Mouse (Mus musculus): ENCODE results near the gene Asap2. TPM values are rescaled to one million over a fixed set of nuclear protein-coding genes. Genes with fewer than 3 reads are reported as not detected.
A peak's percentile ranks its signal among the peaks of the same experiment; 100 is the strongest.

Gene Asap2
- total and polyA plus RNA-seq, 2 experiments from 2014 or later: 14.9 to 27.8 TPM

DNA sequence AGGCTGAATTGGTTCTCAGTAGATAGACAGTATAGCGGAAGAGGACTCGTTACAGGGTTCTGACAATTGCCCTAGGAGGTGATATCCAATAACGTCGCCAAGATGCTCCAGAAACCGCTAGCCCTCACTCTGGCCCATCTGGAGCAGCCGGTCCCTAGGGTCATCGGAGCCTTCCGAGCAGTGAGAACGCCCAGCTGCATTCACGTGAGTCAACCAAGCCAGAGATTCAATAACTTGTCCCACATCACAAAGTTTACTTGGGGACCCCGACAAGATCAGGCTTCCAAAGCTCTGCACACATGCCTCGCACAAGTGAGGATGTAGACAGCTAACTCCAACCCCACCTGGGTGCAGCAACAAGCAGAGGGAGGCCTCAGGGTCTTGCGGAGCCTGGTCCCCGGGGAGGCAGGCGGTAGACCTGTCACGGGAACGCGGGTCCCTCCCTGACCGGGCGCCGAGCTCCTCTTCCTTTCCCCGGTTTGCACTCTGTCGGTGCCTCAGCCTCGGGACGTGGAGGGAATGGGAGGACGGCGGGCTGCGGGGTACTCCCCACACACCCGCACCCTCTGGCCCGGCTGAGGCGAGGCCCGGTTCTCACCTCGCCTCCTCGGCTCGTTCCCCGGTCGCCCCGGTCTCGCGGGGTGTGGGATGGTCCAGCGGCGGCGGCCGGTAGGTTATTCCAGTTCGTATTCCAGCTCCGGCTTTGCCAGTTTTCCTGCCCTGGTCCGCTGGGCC, 295.4 kb downstream of the Asap2 start:
- peak overlapping the region; percentile 76 for H3K4me3 ChIP-seq (ENCODE audit: low read depth, low read length)
- peak overlapping the region; percentile 80 for H3K9ac ChIP-seq
- WGBS: 1% methylated on average over 46 of the region's 47 CpGs
- TF ChIP-seq CTCF (IDR thresholded peaks at IDR 0.05; ENCODE audit: low read depth): no peak
- DNase-seq (no peak), ATAC-seq (peak; percentile 83)
- H3K9me3 ChIP-seq (ENCODE audit: low read length): no peaks in the 10 kb centered on the region
- peak overlapping the region; percentile 67 for H3K4me2 ChIP-seq (ENCODE audit: low read depth)
- peak overlapping the region; percentile 93 for H3K27ac ChIP-seq (ENCODE audit: low read depth, low read length)
- H3K27me3 ChIP-seq (ENCODE audit: insufficient read depth, low read length): no peaks in the 10 kb centered on the region
- 0 out of 2 replicates have a peak, but pooled peaks cover 7% of the 10 kb centered on the region for H3K4me1 ChIP-seq (ENCODE audit: insufficient read depth)
- peaks cover 9% of the 10 kb centered on the region; the same call in 1 of the 2 replicates for H3K36me3 ChIP-seq (ENCODE audit: insufficient read depth)

DNA sequence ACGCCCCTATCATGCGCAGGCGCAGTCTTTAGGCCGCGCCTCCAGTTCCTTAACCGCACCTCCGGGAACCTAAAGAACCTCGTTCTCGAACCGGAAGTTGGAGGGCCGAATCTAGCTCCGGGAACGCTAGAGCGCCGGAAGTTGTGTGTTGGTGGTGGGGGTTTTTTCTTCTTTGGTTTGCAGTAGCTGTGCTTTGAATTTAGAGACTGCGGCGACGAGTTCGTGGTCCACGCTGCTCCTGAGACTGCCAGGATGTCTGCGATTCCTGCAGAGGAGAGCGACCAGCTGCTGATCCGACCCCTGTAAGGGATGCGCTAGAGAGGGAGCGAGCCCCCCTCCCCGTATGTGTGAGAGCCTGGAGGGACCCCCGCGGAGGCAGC, 296.0 kb downstream of the Asap2 start, which contains the start of gene Itgb1bp1:
Gene Itgb1bp1 (minus strand): TSS at position 42 of the 380 bp plus-strand sequence.
- Histone ChIP-seq H3K4me1 (ENCODE audit: insufficient read depth) (0 out of 2 replicates have a peak, but pooled peaks cover 7% of the 10 kb centered on the region), H3K27ac (ENCODE audit: low read depth, low read length) (peak within 1 kb of the TSS; percentile 93), H3K9ac (peak within 1 kb of the TSS; percentile 80), H3K27me3 (ENCODE audit: insufficient read depth, low read length) (no peaks in the 10 kb centered on the region), H3K9me3 (ENCODE audit: low read length) (no peaks in the 10 kb centered on the region), H3K4me3 (ENCODE audit: low read depth, low read length) (peak within 1 kb of the TSS; percentile 76), H3K4me2 (ENCODE audit: low read depth) (peak within 1 kb of the TSS; percentile 67), H3K36me3 (ENCODE audit: insufficient read depth) (peaks cover 12% of the 10 kb centered on the region)
- WGBS: under 1% methylated on average over 28 of the region's 28 CpGs
- ATAC-seq: peak; percentile 98
- DNase-seq: peak; percentile 99
- no peak for TF ChIP-seq CTCF (IDR thresholded peaks at IDR 0.05; ENCODE audit: low read depth)

DNA sequence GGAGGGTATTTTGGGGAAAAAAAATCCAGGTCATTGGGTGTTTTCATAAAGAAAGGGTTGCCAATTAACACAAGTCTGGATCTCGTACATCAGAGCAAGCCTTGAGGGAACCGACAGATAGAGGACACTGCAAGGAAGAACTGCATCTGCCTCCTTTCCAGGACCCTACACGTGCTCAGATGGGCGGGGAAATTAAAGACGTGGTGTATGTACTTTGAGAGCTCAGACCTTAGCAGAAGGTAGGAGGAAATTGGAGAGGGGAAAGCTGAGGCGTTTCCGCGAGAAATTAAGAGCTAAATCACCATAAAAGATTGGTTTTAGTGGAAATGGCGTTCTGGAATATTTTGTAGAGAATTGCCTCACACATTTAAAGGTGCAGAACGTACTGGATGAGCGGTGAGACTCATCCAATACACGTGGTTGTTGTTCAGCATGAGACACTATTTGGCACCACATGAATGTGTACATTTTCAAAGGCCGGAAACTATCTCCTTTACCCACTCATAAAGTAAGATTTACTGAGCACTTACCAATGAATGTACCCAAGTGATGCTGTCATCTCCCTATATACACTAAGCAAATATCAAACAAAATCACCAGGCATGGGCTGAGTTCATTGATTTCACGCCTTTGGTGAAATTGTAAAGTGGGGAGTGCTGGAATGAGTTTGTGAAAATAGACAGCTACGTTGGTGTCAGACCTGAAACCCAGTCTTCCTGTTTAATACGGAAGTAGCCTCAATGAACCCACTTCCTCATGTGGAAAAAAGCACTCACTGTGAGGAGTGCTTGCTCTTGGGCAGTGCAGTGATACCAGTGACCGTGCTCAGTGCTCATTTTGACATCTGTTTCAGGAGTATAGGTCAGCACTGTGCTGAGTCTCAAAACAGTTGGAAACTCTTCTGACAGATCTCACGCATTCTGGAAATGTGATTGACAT, 296.7 kb downstream of the Asap2 start:
- ATAC-seq (peak; percentile 34), DNase-seq (peak; percentile 48)
- H3K4me1 ChIP-seq (ENCODE audit: insufficient read depth): 0 out of 2 replicates have a peak, but pooled peaks cover 7% of the 10 kb centered on the region
- no peaks in the 10 kb centered on the region for H3K27me3 ChIP-seq (ENCODE audit: insufficient read depth, low read length)
- WGBS: 35% methylated on average over 18 of the region's 18 CpGs
- H3K36me3 ChIP-seq (ENCODE audit: insufficient read depth): peaks cover 18% of the 10 kb centered on the region
- TF ChIP-seq CTCF (IDR thresholded peaks at IDR 0.05; ENCODE audit: low read depth): 0 out of 2 replicates have a peak, but pooled peaks have one; percentile 1
- peak overlapping the region; percentile 60 for H3K4me2 ChIP-seq (ENCODE audit: low read depth)
- H3K4me3 ChIP-seq (ENCODE audit: low read depth, low read length): peak overlapping the region; percentile 76
- H3K27ac ChIP-seq (ENCODE audit: low read depth, low read length): peak overlapping the region; percentile 93
- peak overlapping the region; percentile 80 for H3K9ac ChIP-seq
- H3K9me3 ChIP-seq (ENCODE audit: low read length): no peaks in the 10 kb centered on the region

DNA sequence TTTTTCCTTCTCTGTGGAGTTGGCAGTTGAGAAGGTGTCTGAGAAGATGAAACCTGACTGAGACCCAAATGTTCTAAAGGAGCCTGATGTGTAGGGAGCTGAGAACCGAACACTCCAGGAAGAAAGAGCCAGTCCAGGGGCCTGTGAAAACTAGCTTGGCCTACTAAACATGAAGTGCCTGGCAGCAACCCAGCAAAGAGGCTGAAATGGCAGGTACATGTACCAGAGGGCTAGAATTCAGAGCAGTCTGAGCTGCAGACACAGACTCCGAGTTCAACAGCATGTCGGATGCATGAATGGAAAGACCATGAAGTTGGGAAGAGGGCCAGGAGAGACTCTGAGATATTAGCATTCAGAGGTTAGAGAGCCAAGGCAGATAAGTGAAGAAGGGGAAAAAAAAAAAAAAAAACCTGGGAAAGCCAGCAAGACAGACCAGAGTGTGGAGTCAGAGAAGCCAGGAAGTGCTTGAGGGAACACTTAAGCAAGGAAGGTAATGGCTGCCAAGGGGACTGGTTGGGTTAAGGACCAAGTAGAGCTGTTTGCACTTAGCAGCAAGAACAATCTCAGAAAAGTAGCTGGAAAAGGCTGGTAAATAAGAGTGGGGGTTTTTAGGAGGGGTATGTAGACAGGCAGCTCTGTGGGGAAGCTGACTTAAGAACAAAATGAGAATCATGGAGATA, 298.6 kb downstream of the Asap2 start:
- no peaks in the 10 kb centered on the region for H3K9me3 ChIP-seq (ENCODE audit: low read length)
- peaks cover 33% of the 10 kb centered on the region for H3K36me3 ChIP-seq (ENCODE audit: insufficient read depth)
- WGBS: 83% methylated on average over 3 of the region's 3 CpGs
- H3K4me1 ChIP-seq (ENCODE audit: insufficient read depth): 0 out of 2 replicates have a peak, but pooled peaks cover 7% of the 10 kb centered on the region
- H3K27me3 ChIP-seq (ENCODE audit: insufficient read depth, low read length): no peaks in the 10 kb centered on the region
- no peak for ATAC-seq
- no peak for TF ChIP-seq CTCF (IDR thresholded peaks at IDR 0.05; ENCODE audit: low read depth)
- no peak overlapping the region for H3K9ac ChIP-seq
- no peak for DNase-seq
- H3K27ac ChIP-seq (ENCODE audit: low read depth, low read length): no peak overlapping the region
- H3K4me2 ChIP-seq (ENCODE audit: low read depth): no peak overlapping the region
- no peak overlapping the region for H3K4me3 ChIP-seq (ENCODE audit: low read depth, low read length)

GRCm38 (mm10) chr12:21289651-21290050, 299.4 kb downstream of the Asap2 start:
- DNase-seq (peak; percentile 14), ATAC-seq (no peak)
- Histone ChIP-seq H3K9me3 (ENCODE audit: low read length) (no peaks in the 10 kb centered on the region), H3K4me3 (ENCODE audit: low read depth, low read length) (no peak overlapping the region), H3K36me3 (ENCODE audit: insufficient read depth) (peaks cover 41% of the 10 kb centered on the region), H3K4me2 (ENCODE audit: low read depth) (no peak overlapping the region), H3K9ac (no peak overlapping the region), H3K27me3 (ENCODE audit: insufficient read depth, low read length) (no peaks in the 10 kb centered on the region), H3K4me1 (ENCODE audit: insufficient read depth) (0 out of 2 replicates have a peak, but pooled peaks cover 7% of the 10 kb centered on the region), H3K27ac (ENCODE audit: low read depth, low read length) (peak overlapping the region; percentile 67)
- WGBS: 84% methylated on average over 6 of the region's 6 CpGs
- no peak for TF ChIP-seq CTCF (IDR thresholded peaks at IDR 0.05; ENCODE audit: low read depth)

GRCm38 (mm10) chr12:21298856-21299255, 308.6 kb downstream of the Asap2 start:
- WGBS: 95% methylated on average over 11 of the region's 11 CpGs
- Histone ChIP-seq H3K36me3 (ENCODE audit: insufficient read depth) (peaks cover 88% of the 10 kb centered on the region), H3K4me3 (ENCODE audit: low read depth, low read length) (no peak overlapping the region), H3K27ac (ENCODE audit: low read depth, low read length) (no peak overlapping the region), H3K9ac (no peak overlapping the region), H3K4me1 (ENCODE audit: insufficient read depth) (no peaks in the 10 kb centered on the region), H3K4me2 (ENCODE audit: low read depth) (no peak overlapping the region), H3K27me3 (ENCODE audit: insufficient read depth, low read length) (no peaks in the 10 kb centered on the region), H3K9me3 (ENCODE audit: low read length) (no peaks in the 10 kb centered on the region)
- TF ChIP-seq CTCF (IDR thresholded peaks at IDR 0.05; ENCODE audit: low read depth): no peak
- DNase-seq: no peak
- no peak for ATAC-seq
